Mouse (Mus musculus) ES-E14 (cell line): ENCODE data around the gene Copz1.

ENCODE experiments used
- MAFK ChIP-seq: IDR thresholded peaks from 2 replicates; pipeline ENCODE4 v1.6.1; 2014; ENCODE audit warnings: mild to moderate bottlenecking, low read depth, low read length, inconsistent platforms; ENCODE audit not compliant: insufficient read depth
- ZC3H11A ChIP-seq: IDR thresholded peaks from 2 replicates; pipeline ENCODE4 v1.6.1; 2012; ENCODE audit warnings: low read depth, mild to moderate bottlenecking, inconsistent platforms, low read length, borderline replicate concordance

GRCm38 (mm10) chr15:103257790-103258728, 14.5 kb upstream of the Copz1 start, which contains the start of gene Nfe2:
- TF ChIP-seq ZC3H11A (no peak), MAFK (no peak)
